Mouse (Mus musculus): ENCODE measurements around the gene Pde1b. TPM values are rescaled to one million over a fixed set of nuclear protein-coding genes. Genes with fewer than 3 reads are reported as not detected.

Pde1b gene
- polyA plus RNA-seq, 1 experiment from 2014 or later: 91.9 TPM

- WGBS: 28% methylated on average over 2 of the region's 2 CpGs
- no peaks in the 10 kb centered on the region for H3K36me3 ChIP-seq (ENCODE audit: control insufficient read depth, insufficient read depth, low read length)
- no peak for ATAC-seq
- H3K27ac ChIP-seq (ENCODE audit: low read length): peak overlapping the region; percentile 84
- peak overlapping the region; percentile 92 for H3K9ac ChIP-seq (ENCODE audit: low read depth, low read length)
- peak overlapping the region; percentile 78 for H3K4me3 ChIP-seq (ENCODE audit: low read depth, low read length)
- H3K27me3 ChIP-seq (ENCODE audit: control insufficient read depth, insufficient read depth, low read depth, low read length): no peaks in the 10 kb centered on the region
- H3K4me1 ChIP-seq (ENCODE audit: control insufficient read depth, insufficient read depth, low read length): peaks cover 25% of the 10 kb centered on the region
- peak overlapping the region; percentile 85 for H3K4me2 ChIP-seq (ENCODE audit: low read length)
- H3K9me3 ChIP-seq (replicated peaks; ENCODE audit: control insufficient read depth, low read length, poor library complexity, severe bottlenecking): no peaks in the 10 kb centered on the region
These were observed 33.6 kb downstream of the Pde1b start for GRCm38 (mm10) chr15:103536456-103536855.

GRCm38 (mm10) chr15:103537011-103537821 is 34.4 kb downstream of the Pde1b start:
- Histone ChIP-seq H3K4me1 (ENCODE audit: control insufficient read depth, insufficient read depth, low read length) (peaks cover 25% of the 10 kb centered on the region), H3K4me3 (ENCODE audit: low read depth, low read length) (peak overlapping the region; percentile 78), H3K4me2 (ENCODE audit: low read length) (peak overlapping the region; percentile 85), H3K27ac (ENCODE audit: low read length) (peak overlapping the region; percentile 84), H3K9me3 (replicated peaks; ENCODE audit: control insufficient read depth, low read length, poor library complexity, severe bottlenecking) (no peaks in the 10 kb centered on the region), H3K9ac (ENCODE audit: low read depth, low read length) (peak overlapping the region; percentile 92), H3K36me3 (ENCODE audit: control insufficient read depth, insufficient read depth, low read length) (no peaks in the 10 kb centered on the region), H3K27me3 (ENCODE audit: control insufficient read depth, insufficient read depth, low read depth, low read length) (no peaks in the 10 kb centered on the region)
- ATAC-seq: peak; percentile 76
- under 1% methylated on average over 37 of the region's 37 CpGs for WGBS

- H3K4me1 ChIP-seq (ENCODE audit: control insufficient read depth, insufficient read depth, low read length): peaks cover 25% of the 10 kb centered on the region
- H3K9ac ChIP-seq (ENCODE audit: low read depth, low read length): peak within 1 kb of the TSS; percentile 92
- H3K4me3 ChIP-seq (ENCODE audit: low read depth, low read length): peak within 1 kb of the TSS; percentile 78
- ATAC-seq: peak; percentile 90
- peak within 1 kb of the TSS; percentile 84 for H3K27ac ChIP-seq (ENCODE audit: low read length)
- no peaks in the 10 kb centered on the region for H3K9me3 ChIP-seq (replicated peaks; ENCODE audit: control insufficient read depth, low read length, poor library complexity, severe bottlenecking)
- peak within 1 kb of the TSS; percentile 85 for H3K4me2 ChIP-seq (ENCODE audit: low read length)
- no peaks in the 10 kb centered on the region for H3K36me3 ChIP-seq (ENCODE audit: control insufficient read depth, insufficient read depth, low read length)
- no peaks in the 10 kb centered on the region for H3K27me3 ChIP-seq (ENCODE audit: control insufficient read depth, insufficient read depth, low read depth, low read length)
- WGBS: under 1% methylated on average over 32 of the region's 36 CpGs
These were observed 35.0 kb downstream of the Pde1b start, which contains the start of gene Ppp1r1a for GRCm38 (mm10) chr15:103537822-103538213. Gene Ppp1r1a (minus strand): TSS chr15:103538003.

- no peaks in the 10 kb centered on the region for H3K36me3 ChIP-seq (ENCODE audit: control insufficient read depth, insufficient read depth, low read length)
- H3K4me3 ChIP-seq (ENCODE audit: low read depth, low read length): no peak overlapping the region
- no peaks in the 10 kb centered on the region for H3K27me3 ChIP-seq (ENCODE audit: control insufficient read depth, insufficient read depth, low read depth, low read length)
- peaks cover 23% of the 10 kb centered on the region for H3K4me1 ChIP-seq (ENCODE audit: control insufficient read depth, insufficient read depth, low read length)
- no peak overlapping the region for H3K4me2 ChIP-seq (ENCODE audit: low read length)
- no peaks in the 10 kb centered on the region for H3K9me3 ChIP-seq (replicated peaks; ENCODE audit: control insufficient read depth, low read length, poor library complexity, severe bottlenecking)
- no peak overlapping the region for H3K9ac ChIP-seq (ENCODE audit: low read depth, low read length)
- 65% methylated on average over 2 of the region's 2 CpGs for WGBS
- no peak overlapping the region for H3K27ac ChIP-seq (ENCODE audit: low read length)
- ATAC-seq: no peak
These were observed 36.4 kb downstream of the Pde1b start for GRCm38 (mm10) chr15:103539259-103539658.

- Histone ChIP-seq H3K27ac (ENCODE audit: low read length) (no peak overlapping the region), H3K4me3 (ENCODE audit: low read depth, low read length) (no peak overlapping the region), H3K36me3 (ENCODE audit: control insufficient read depth, insufficient read depth, low read length) (no peaks in the 10 kb centered on the region), H3K9me3 (replicated peaks; ENCODE audit: control insufficient read depth, low read length, poor library complexity, severe bottlenecking) (no peaks in the 10 kb centered on the region), H3K9ac (ENCODE audit: low read depth, low read length) (no peak overlapping the region), H3K4me1 (ENCODE audit: control insufficient read depth, insufficient read depth, low read length) (peaks cover 17% of the 10 kb centered on the region), H3K27me3 (ENCODE audit: control insufficient read depth, insufficient read depth, low read depth, low read length) (no peaks in the 10 kb centered on the region), H3K4me2 (ENCODE audit: low read length) (no peak overlapping the region)
- no peak for ATAC-seq
- WGBS: 78% methylated on average over 1 of the region's 1 CpGs
These were observed 37.8 kb downstream of the Pde1b start for GRCm38 (mm10) chr15:103540646-103541045.

GRCm38 (mm10) chr15:103542526-103542925 is 39.7 kb downstream of the Pde1b start:
- Histone ChIP-seq H3K9me3 (replicated peaks; ENCODE audit: control insufficient read depth, low read length, poor library complexity, severe bottlenecking) (no peaks in the 10 kb centered on the region), H3K4me1 (ENCODE audit: control insufficient read depth, insufficient read depth, low read length) (peaks cover 6% of the 10 kb centered on the region; the same call in 1 of the 2 replicates), H3K36me3 (ENCODE audit: control insufficient read depth, insufficient read depth, low read length) (no peaks in the 10 kb centered on the region), H3K27ac (ENCODE audit: low read length) (no peak overlapping the region), H3K4me2 (ENCODE audit: low read length) (no peak overlapping the region), H3K27me3 (ENCODE audit: control insufficient read depth, insufficient read depth, low read depth, low read length) (no peaks in the 10 kb centered on the region), H3K4me3 (ENCODE audit: low read depth, low read length) (no peak overlapping the region), H3K9ac (ENCODE audit: low read depth, low read length) (no peak overlapping the region)
- ATAC-seq: no peak

- Histone ChIP-seq H3K36me3 (ENCODE audit: control insufficient read depth, insufficient read depth, low read length) (no peaks in the 10 kb centered on the region), H3K4me1 (ENCODE audit: control insufficient read depth, insufficient read depth, low read length) (no peaks in the 10 kb centered on the region), H3K4me3 (ENCODE audit: low read depth, low read length) (no peak overlapping the region), H3K9me3 (replicated peaks; ENCODE audit: control insufficient read depth, low read length, poor library complexity, severe bottlenecking) (no peaks in the 10 kb centered on the region), H3K27me3 (ENCODE audit: control insufficient read depth, insufficient read depth, low read depth, low read length) (no peaks in the 10 kb centered on the region), H3K4me2 (ENCODE audit: low read length) (no peak overlapping the region), H3K9ac (ENCODE audit: low read depth, low read length) (no peak overlapping the region), H3K27ac (ENCODE audit: low read length) (no peak overlapping the region)
- WGBS: 84% methylated on average over 3 of the region's 3 CpGs
- no peak for ATAC-seq
These were observed 45.1 kb downstream of the Pde1b start for GRCm38 (mm10) chr15:103547983-103548382.

GRCm38 (mm10) chr15:103549475-103549874 is 46.6 kb downstream of the Pde1b start:
- Histone ChIP-seq H3K4me3 (ENCODE audit: low read depth, low read length) (no peak overlapping the region), H3K9ac (ENCODE audit: low read depth, low read length) (no peak overlapping the region), H3K4me1 (ENCODE audit: control insufficient read depth, insufficient read depth, low read length) (no peaks in the 10 kb centered on the region), H3K27ac (ENCODE audit: low read length) (no peak overlapping the region), H3K27me3 (ENCODE audit: control insufficient read depth, insufficient read depth, low read depth, low read length) (no peaks in the 10 kb centered on the region), H3K36me3 (ENCODE audit: control insufficient read depth, insufficient read depth, low read length) (no peaks in the 10 kb centered on the region), H3K9me3 (replicated peaks; ENCODE audit: control insufficient read depth, low read length, poor library complexity, severe bottlenecking) (no peaks in the 10 kb centered on the region), H3K4me2 (ENCODE audit: low read length) (no peak overlapping the region)
- ATAC-seq: no peak
- WGBS: 100% methylated on average over 1 of the region's 1 CpGs

GRCm38 (mm10) chr15:103551053-103551452 is 48.2 kb downstream of the Pde1b start:
- Histone ChIP-seq H3K9ac (ENCODE audit: low read depth, low read length) (no peak overlapping the region), H3K9me3 (replicated peaks; ENCODE audit: control insufficient read depth, low read length, poor library complexity, severe bottlenecking) (no peaks in the 10 kb centered on the region), H3K4me1 (ENCODE audit: control insufficient read depth, insufficient read depth, low read length) (no peaks in the 10 kb centered on the region), H3K4me2 (ENCODE audit: low read length) (no peak overlapping the region), H3K27me3 (ENCODE audit: control insufficient read depth, insufficient read depth, low read depth, low read length) (no peaks in the 10 kb centered on the region), H3K36me3 (ENCODE audit: control insufficient read depth, insufficient read depth, low read length) (no peaks in the 10 kb centered on the region), H3K4me3 (ENCODE audit: low read depth, low read length) (no peak overlapping the region), H3K27ac (ENCODE audit: low read length) (no peak overlapping the region)
- no peak for ATAC-seq
- WGBS: 37% methylated on average over 1 of the region's 1 CpGs

Data from midbrain, embryonic 16.5 days (tissue).